Mouse (Mus musculus) MEL (cell line): ENCODE data around the gene Dnah17. TPM values are rescaled to one million over a fixed set of nuclear protein-coding genes. Genes with fewer than 3 reads are reported as not detected.

Source experiments
- DNase-seq: peaks from one replicate; pipeline ENCODE4 v3.0.0; 2011; ENCODE audit warnings: low read depth, low spot score
- H3K27ac ChIP-seq: 2 replicates; pipeline ENCODE4 v1.5.1; 2012; ENCODE audit warnings: low read depth, mild to moderate bottlenecking, control low read depth, low read length, moderate library complexity; ENCODE audit not compliant: control insufficient read depth
- H3K27me3 ChIP-seq, 2 experiments: fragments of 150-350 bp in 1 of 2; sonication (generic) in 1 of 2; 2 replicates each; pipeline ENCODE4 v1.6.1; 2012; ENCODE audit warnings: low read length in 2 of 2, mild to moderate bottlenecking in 2 of 2, improper control_type of control experiment in 1 of 2, moderate library complexity in 1 of 2; ENCODE audit not compliant: insufficient read depth in 2 of 2, control insufficient read depth in 1 of 2
- H3K36me3 ChIP-seq, 2 experiments: 2 replicates each; pipeline ENCODE4 v1.6.1; 2012 to 2014; ENCODE audit warnings: low read length in 2 of 2, improper control_type of control experiment in 1 of 2, inconsistent platforms in 1 of 2, mild to moderate bottlenecking in 1 of 2; ENCODE audit not compliant: insufficient read depth in 2 of 2, control insufficient read depth in 1 of 2
- H3K4me1 ChIP-seq, 2 experiments: fragments of 150-350 bp in 1 of 2; sonication (generic) in 1 of 2; 2 replicates each; pipeline ENCODE4 v1.6.1; 2012; ENCODE audit warnings: low read length in 2 of 2, improper control_type of control experiment in 1 of 2, mild to moderate bottlenecking in 1 of 2; ENCODE audit not compliant: insufficient read depth in 2 of 2, control insufficient read depth in 1 of 2
- H3K4me3 ChIP-seq, 2 experiments: fragments of 150-350 bp in 1 of 2; sonication (generic) in 1 of 2; 2 replicates each; pipeline ENCODE4 v1.5.1; 2012; ENCODE audit warnings: low read depth in 2 of 2, low read length in 2 of 2, mild to moderate bottlenecking in 2 of 2, moderate library complexity in 2 of 2, control low read depth in 1 of 2, improper control_type of control experiment in 1 of 2; ENCODE audit not compliant: control insufficient read depth in 1 of 2, insufficient read depth in 1 of 2
- H3K79me2 ChIP-seq: 2 replicates; pipeline ENCODE4 v1.6.1; 2012; ENCODE audit warnings: mild to moderate bottlenecking, low read length, moderate library complexity; ENCODE audit not compliant: control insufficient read depth, poor library complexity, insufficient read depth
- H3K9ac ChIP-seq: 2 replicates; pipeline ENCODE4 v1.6.1; 2012; ENCODE audit warnings: low read depth, mild to moderate bottlenecking, control low read depth, low read length, moderate library complexity; ENCODE audit not compliant: control insufficient read depth, poor library complexity, severe bottlenecking
- H3K9me3 ChIP-seq: fragments of 150-350 bp; sonication (generic); replicated peaks from 2 replicates; pipeline ENCODE4 v1.6.1; 2012; ENCODE audit warnings: mild to moderate bottlenecking, low read length, improper control_type of control experiment, moderate library complexity; ENCODE audit not compliant: insufficient read depth
- BHLHE40 ChIP-seq: IDR thresholded peaks from 2 replicates; pipeline ENCODE4 v1.6.1; 2012; ENCODE audit warnings: low read depth, mild to moderate bottlenecking, inconsistent platforms, low read length, improper control_type of control experiment, borderline replicate concordance
- CHD2 ChIP-seq: IDR thresholded peaks from 2 replicates; pipeline ENCODE4 v1.6.1; 2011; ENCODE audit warnings: low read length, improper control_type of control experiment
- CTCF ChIP-seq, 3 experiments: IDR thresholded peaks in 2 of 3; conservative IDR thresholded peaks in 1 of 3; 2 replicates each; pipeline ENCODE4 v1.5.1; 2011 to 2012; ENCODE audit warnings: low read length in 3 of 3, low read depth in 2 of 3, mild to moderate bottlenecking in 2 of 3, improper control_type of control experiment in 1 of 3, inconsistent platforms in 1 of 3, mixed read lengths in 1 of 3, moderate library complexity in 1 of 3; ENCODE audit not compliant: control insufficient read depth in 1 of 3, insufficient read depth in 1 of 3, poor library complexity in 1 of 3, severe bottlenecking in 1 of 3
- ELF1 ChIP-seq: IDR thresholded peaks from 2 replicates; pipeline ENCODE4 v1.6.1; 2014; ENCODE audit warnings: low read depth, mild to moderate bottlenecking, inconsistent platforms, low read length, improper control_type of control experiment, moderate library complexity
- EP300 ChIP-seq, 2 experiments: IDR thresholded peaks; 2 replicates each; pipeline ENCODE4 v1.6.1; 2011; ENCODE audit warnings: improper control_type of control experiment in 2 of 2, low read length in 2 of 2, low read depth in 1 of 2, mild to moderate bottlenecking in 1 of 2
- ETS1 ChIP-seq: IDR thresholded peaks from 2 replicates; pipeline ENCODE4 v1.6.1; 2012; ENCODE audit warnings: low read depth, mild to moderate bottlenecking, inconsistent platforms, low read length, improper control_type of control experiment, moderate library complexity
- GABPA ChIP-seq: IDR thresholded peaks from 2 replicates; pipeline ENCODE4 v1.6.1; 2012; ENCODE audit warnings: low read depth, mild to moderate bottlenecking, inconsistent platforms, low read length, improper control_type of control experiment, moderate library complexity
- HCFC1 ChIP-seq: IDR thresholded peaks from 2 replicates; pipeline ENCODE4 v1.6.1; 2012; ENCODE audit warnings: low read depth, mild to moderate bottlenecking, inconsistent platforms, low read length, improper control_type of control experiment, moderate library complexity
- KAT2A ChIP-seq: conservative IDR thresholded peaks from 2 replicates; pipeline ENCODE4 v1.6.1; 2012; ENCODE audit warnings: low read depth, low read length, improper control_type of control experiment, inconsistent platforms
- MEF2A ChIP-seq: IDR thresholded peaks from 2 replicates; pipeline ENCODE4 v1.6.1; 2014; ENCODE audit warnings: low read depth, mild to moderate bottlenecking, inconsistent platforms, low read length, improper control_type of control experiment; ENCODE audit not compliant: poor library complexity, insufficient replicate concordance, severe bottlenecking; ENCODE audit errors: extremely low read depth
- MXI1 ChIP-seq: IDR thresholded peaks from 2 replicates; pipeline ENCODE4 v1.6.1; 2011; ENCODE audit warnings: mild to moderate bottlenecking, low read depth, low read length, improper control_type of control experiment
- MYB ChIP-seq: IDR thresholded peaks from 2 replicates; pipeline ENCODE4 v1.6.1; 2011; ENCODE audit warnings: mild to moderate bottlenecking, low read depth, low read length, improper control_type of control experiment
- MYC ChIP-seq: IDR thresholded peaks from 2 replicates; pipeline ENCODE4 v1.6.1; 2011; ENCODE audit warnings: low read depth, mild to moderate bottlenecking, low read length, improper control_type of control experiment, moderate library complexity
- NELFE ChIP-seq: IDR thresholded peaks from 2 replicates; pipeline ENCODE4 v1.6.1; 2011; ENCODE audit warnings: low read depth, low read length, improper control_type of control experiment
- NRF1 ChIP-seq: IDR thresholded peaks from 2 replicates; pipeline ENCODE4 v1.6.1; 2014; ENCODE audit warnings: low read depth, mild to moderate bottlenecking, inconsistent platforms, low read length, improper control_type of control experiment, moderate library complexity; ENCODE audit not compliant: poor library complexity, insufficient read depth, severe bottlenecking
- POLR2A ChIP-seq, 2 experiments: IDR thresholded peaks; 2 replicates each; pipeline ENCODE4 v1.6.1; 2011 to 2012; ENCODE audit warnings: low read length in 2 of 2, mild to moderate bottlenecking in 2 of 2, control low read depth in 1 of 2, improper control_type of control experiment in 1 of 2, low read depth in 1 of 2, moderate library complexity in 1 of 2; ENCODE audit not compliant: control insufficient read depth in 1 of 2, insufficient read depth in 1 of 2, poor library complexity in 1 of 2
- RAD21 ChIP-seq: IDR thresholded peaks from 2 replicates; pipeline ENCODE4 v1.6.1; 2011; ENCODE audit warnings: mild to moderate bottlenecking, low read depth, low read length, improper control_type of control experiment
- RCOR1 ChIP-seq: IDR thresholded peaks from 2 replicates; pipeline ENCODE4 v1.6.1; 2012; ENCODE audit warnings: low read depth, mild to moderate bottlenecking, inconsistent platforms, low read length, improper control_type of control experiment
- SIN3A ChIP-seq: IDR thresholded peaks from 2 replicates; pipeline ENCODE4 v1.6.1; 2012; ENCODE audit warnings: low read length, improper control_type of control experiment, inconsistent platforms
- SMC3 ChIP-seq: IDR thresholded peaks from 2 replicates; pipeline ENCODE4 v1.6.1; 2011; ENCODE audit warnings: low read depth, low read length, improper control_type of control experiment
- TAL1 ChIP-seq: IDR thresholded peaks from 2 replicates; pipeline ENCODE4 v1.6.1; 2012; ENCODE audit warnings: mild to moderate bottlenecking, inconsistent platforms, low read length, moderate library complexity, mixed read lengths
- UBTF ChIP-seq: IDR thresholded peaks from 2 replicates; pipeline ENCODE4 v1.6.1; 2012; ENCODE audit warnings: low read depth, mild to moderate bottlenecking, inconsistent platforms, low read length, improper control_type of control experiment, moderate library complexity, borderline replicate concordance; ENCODE audit not compliant: insufficient read depth
- USF1 ChIP-seq: IDR thresholded peaks from 2 replicates; pipeline ENCODE4 v1.6.1; 2014; ENCODE audit warnings: low read depth, mild to moderate bottlenecking, inconsistent platforms, low read length, improper control_type of control experiment, moderate library complexity
- USF2 ChIP-seq, 2 experiments: IDR thresholded peaks; 2 replicates each; pipeline ENCODE4 v1.6.1; 2011 to 2012; ENCODE audit warnings: improper control_type of control experiment in 2 of 2, low read length in 2 of 2, borderline replicate concordance in 1 of 2, inconsistent platforms in 1 of 2, low read depth in 1 of 2, mild to moderate bottlenecking in 1 of 2; ENCODE audit not compliant: insufficient read depth in 1 of 2
- ZC3H11A ChIP-seq: IDR thresholded peaks from 2 replicates; pipeline ENCODE4 v1.6.1; 2012; ENCODE audit warnings: low read depth, mild to moderate bottlenecking, inconsistent platforms, low read length, improper control_type of control experiment
- ZKSCAN1 ChIP-seq: IDR thresholded peaks from 2 replicates; pipeline ENCODE4 v1.6.1; 2012; ENCODE audit warnings: low read depth, mild to moderate bottlenecking, inconsistent platforms, low read length, improper control_type of control experiment, moderate library complexity
- ZMIZ1 ChIP-seq: IDR thresholded peaks from 2 replicates; pipeline ENCODE4 v1.6.1; 2012; ENCODE audit warnings: low read depth, mild to moderate bottlenecking, inconsistent platforms, low read length, improper control_type of control experiment, moderate library complexity
- polyA plus RNA-seq, 2 experiments: library from polyadenylated mRNA; stranded (reverse) in 1 of 2; unstranded in 1 of 2; fragments of >175 nt in 1 of 2; fragments of >200 nt in 1 of 2; gene quantifications; 2 replicates each; pipeline versions ENCODE4 v1.2.1 to v1.2.4; 2012; ENCODE audit warnings: low replicate concordance in 2 of 2, low read depth in 1 of 2; ENCODE audit not compliant: insufficient read length in 2 of 2, insufficient read depth in 1 of 2, missing spikeins in 1 of 2
- total RNA-seq: library from RNA; depleted of rRNA; stranded (reverse); fragments of 300-350 nt; gene quantifications from 2 replicates; pipeline ENCODE4 v1.2.3, GENCODE M21; 2012

Dnah17 gene
- total and polyA plus RNA-seq, 3 experiments: 0.04 to 0.21 TPM; not detected in 1

DNA sequence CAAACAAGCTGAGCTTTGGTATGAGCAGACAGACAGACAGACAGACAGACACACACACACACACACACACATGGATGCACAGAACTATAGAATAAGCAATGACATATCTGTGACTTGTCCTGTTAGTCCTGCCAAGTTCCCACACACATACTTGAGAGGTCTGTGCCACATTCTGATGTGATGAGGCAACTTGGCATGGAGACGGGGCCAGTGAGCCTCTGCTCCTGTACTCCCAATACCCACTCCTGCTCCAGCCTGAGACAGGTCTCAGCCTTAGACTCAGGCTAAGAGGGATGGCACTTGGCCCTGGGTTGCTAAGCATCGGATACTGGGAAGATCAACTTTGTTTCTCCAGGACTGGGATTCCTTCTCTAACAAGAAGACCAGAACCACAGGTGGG, 30.3 kb upstream of the Dnah17 start:
- Histone ChIP-seq H3K79me2 (no peaks in the 10 kb centered on the region), H3K27me3 (no peaks in the 10 kb centered on the region), H3K9me3 (no peaks in the 10 kb centered on the region), H3K4me1 (no peaks in the 10 kb centered on the region), H3K27ac (no peak overlapping the region), H3K36me3 (no peaks in the 10 kb centered on the region), H3K4me3 (no peak overlapping the region), H3K9ac (no peak overlapping the region)
- TF ChIP-seq MYC (no peak), NELFE (no peak), USF1 (no peak), CHD2 (no peak), ZKSCAN1 (no peak), MEF2A (no peak), UBTF (no peak), ZMIZ1 (no peak), USF2 (IDR thresholded peaks at IDR 0.05; ENCODE audit: borderline replicate concordance in 1 of 2, insufficient read depth in 1 of 2, low read depth in 1 of 2, low read length in 2 of 2) (no peak), MYB (no peak), BHLHE40 (no peak), ZC3H11A (no peak), ETS1 (no peak), ELF1 (no peak), MXI1 (no peak), NRF1 (no peak), RAD21 (no peak)
- DNase-seq: no peak

DNA sequence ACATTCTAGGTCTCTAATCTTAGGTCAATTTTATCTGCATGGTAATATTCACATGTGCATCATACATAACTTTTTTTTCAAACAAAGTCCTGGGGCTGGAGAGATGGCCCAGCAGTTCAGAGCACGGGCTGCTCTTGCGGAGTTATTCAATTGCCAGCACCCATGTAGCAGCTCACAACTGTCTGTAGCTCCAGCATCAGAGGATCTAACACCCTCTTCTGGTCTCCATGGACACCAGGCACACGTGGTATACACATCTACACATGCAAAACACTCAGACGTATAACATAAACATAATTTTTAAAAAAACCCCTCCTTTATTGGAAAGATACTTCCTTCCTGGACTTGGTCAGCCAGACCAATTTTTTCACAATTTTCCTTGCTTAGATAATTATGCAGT, 28.3 kb upstream of the Dnah17 start:
- Histone ChIP-seq H3K36me3 (no peaks in the 10 kb centered on the region), H3K9me3 (no peaks in the 10 kb centered on the region), H3K4me1 (no peaks in the 10 kb centered on the region), H3K27ac (no peak overlapping the region), H3K4me3 (no peak overlapping the region), H3K27me3 (no peaks in the 10 kb centered on the region), H3K9ac (no peak overlapping the region), H3K79me2 (no peaks in the 10 kb centered on the region)
- no peak for DNase-seq
- TF ChIP-seq SIN3A (no peak), ZMIZ1 (no peak), TAL1 (no peak), ZKSCAN1 (no peak), POLR2A (IDR thresholded peaks at IDR 0.05; ENCODE audit: control insufficient read depth in 1 of 2, insufficient read depth in 1 of 2, low read depth in 1 of 2, low read length in 2 of 2, poor library complexity in 1 of 2) (no peak), NELFE (no peak), CTCF (IDR thresholded peaks at IDR 0.05 in 2 of 3, conservative IDR thresholded peaks at IDR 0.05 in 1 of 3; ENCODE audit: control insufficient read depth in 1 of 3, insufficient read depth in 1 of 3, low read depth in 2 of 3, low read length in 3 of 3, poor library complexity in 1 of 3, severe bottlenecking in 1 of 3) (no peak), UBTF (no peak), RCOR1 (no peak), SMC3 (no peak), EP300 (IDR thresholded peaks at IDR 0.05; ENCODE audit: low read depth in 1 of 2, low read length in 2 of 2) (no peak), ELF1 (no peak), GABPA (no peak), HCFC1 (no peak), KAT2A (no peak), ZC3H11A (no peak)
